Mouse (Mus musculus) Muller cell, postnatal 12 days (primary cell): ENCODE measurements at regions not wholly inside any gene's neighbourhood (a gene's known extent, or its start where the extent isn't known, plus 50 kb on each side); places are given as distances from the start of the nearest gene placed in this dataset.

Experiments
- DNase-seq: peaks from one replicate; pipeline ENCODE4 v3.0.0-alpha.2; 2015; ENCODE audit errors: inconsistent ontology term

DNA sequence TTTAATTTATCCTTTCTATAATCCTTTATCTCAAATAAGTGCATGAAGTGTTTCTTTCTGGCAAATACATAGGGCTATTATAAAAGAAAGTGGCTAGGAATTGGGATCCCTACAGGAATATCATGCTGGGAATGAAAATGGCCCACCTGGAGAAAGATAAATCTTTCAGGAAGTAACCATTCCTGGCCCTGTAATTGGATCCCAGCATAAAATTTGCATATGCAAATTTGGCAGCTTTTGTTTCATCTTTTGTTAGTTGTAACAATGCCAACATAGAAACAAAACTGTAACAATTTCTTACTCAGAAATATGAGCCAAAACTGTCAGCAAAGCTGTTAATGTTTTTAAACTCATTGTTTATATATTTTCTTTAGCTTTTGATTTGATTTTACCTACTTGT lies 430.0 kb upstream of the Gm20594 start:
- DNase-seq: no peak

DNA sequence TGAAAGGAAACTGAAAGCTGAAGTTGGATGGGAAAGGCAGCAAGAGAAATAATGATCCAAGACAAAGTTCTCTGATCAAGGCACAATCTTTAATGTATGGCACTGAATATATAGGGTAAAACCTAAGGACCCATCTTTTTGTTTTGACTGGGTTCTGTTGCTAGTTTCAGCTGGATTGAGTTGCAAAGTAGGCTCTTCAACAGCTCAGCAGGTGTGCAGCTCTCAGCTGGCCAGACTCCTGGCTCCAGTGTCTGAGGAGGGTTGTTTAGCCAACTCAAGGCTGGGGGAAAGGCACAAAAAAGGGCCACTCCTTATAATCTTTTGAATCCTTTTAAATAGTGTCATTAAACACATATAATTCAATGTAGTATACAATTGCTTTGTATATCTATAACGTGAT lies 416.6 kb upstream of the Gm20594 start:
- DNase-seq: no peak

- DNase-seq: no peak
Observed at GRCm38 (mm10) chr6:79408955-79409354, 408.8 kb upstream of the Gm20594 start.

DNA sequence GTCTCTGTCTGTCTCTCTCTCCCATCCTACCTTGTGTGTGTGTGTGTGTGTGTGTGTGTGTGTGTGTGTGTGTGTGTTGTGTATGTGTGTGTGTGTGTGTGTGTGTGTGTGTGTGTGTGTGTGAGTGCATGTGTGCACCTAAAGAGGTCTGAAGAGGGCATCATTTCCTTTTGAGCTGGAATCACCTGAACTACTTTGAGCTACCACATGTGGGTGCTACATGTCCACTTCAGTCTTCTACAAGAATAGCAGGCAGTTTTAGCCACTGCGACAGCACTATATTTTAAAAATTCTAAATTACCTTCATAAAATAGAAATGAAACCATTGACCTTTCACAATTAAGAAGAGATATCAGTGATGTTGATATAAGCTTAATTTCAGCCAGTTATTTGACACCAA lies 371.9 kb upstream of the Gm20594 start:
- DNase-seq: no peak

DNA sequence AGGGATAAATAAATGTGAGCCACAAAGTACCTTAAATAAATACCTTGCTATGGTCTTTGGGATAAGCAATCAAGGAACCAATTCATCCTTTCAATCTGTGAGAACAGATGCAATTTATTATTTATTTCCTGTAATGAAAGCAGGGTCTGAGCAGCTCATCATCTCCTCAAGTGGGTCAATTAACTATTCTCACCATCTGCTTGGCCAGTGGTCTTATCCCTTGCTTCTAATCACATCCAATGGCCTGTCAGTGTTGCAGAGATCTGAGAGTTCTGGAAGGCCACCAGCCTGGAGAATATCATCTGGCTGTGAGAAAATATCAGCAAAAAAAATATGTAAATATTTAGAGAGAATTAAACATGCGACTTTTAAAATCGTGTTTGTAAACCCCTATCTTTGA lies 326.5 kb upstream of the Gm20594 start:
- DNase-seq: no peak

DNA sequence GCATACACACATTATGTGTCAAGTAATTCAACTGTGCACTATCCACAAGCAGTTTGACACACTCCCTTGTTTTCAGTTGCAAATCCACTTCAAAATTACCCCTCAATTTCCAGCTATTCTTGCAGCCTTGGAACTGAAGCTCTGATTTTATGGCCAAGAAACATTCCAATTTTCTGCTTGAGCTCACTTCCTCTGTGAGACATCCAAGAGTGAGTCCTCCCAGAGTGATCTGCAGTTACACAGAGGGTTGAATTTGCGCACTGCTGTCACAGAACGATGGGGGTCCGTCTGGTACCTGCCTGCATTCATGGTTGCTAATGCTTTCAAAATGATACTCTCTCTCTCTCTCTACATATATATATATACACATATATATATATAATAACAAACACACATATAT lies 317.1 kb upstream of the Gm20594 start:
- DNase-seq: peak; percentile 55
